Mouse (Mus musculus) bone marrow, adult 2 months (tissue): ENCODE results near the gene Gm21958.

Source experiments
- CTCF ChIP-seq: fragments of 200-500 bp; IDR thresholded peaks from 2 replicates; pipeline ENCODE4 v1.5.1; 2011; ENCODE audit warnings: low read length, control low read depth; ENCODE audit not compliant: control insufficient read depth, insufficient read depth
- POLR2A ChIP-seq: fragments of 200-500 bp; IDR thresholded peaks from 2 replicates; pipeline ENCODE4 v1.6.1; 2011; ENCODE audit warnings: low read depth, mild to moderate bottlenecking, control low read depth, low read length, borderline replicate concordance; ENCODE audit not compliant: control insufficient read depth

- TF ChIP-seq CTCF: no peak
- no peak for TF ChIP-seq POLR2A
These were observed 11.2 kb upstream of the Gm21958 start for GRCm38 (mm10) chr3:54725344-54725743.
